Mouse (Mus musculus) kidney, embryonic 14.5 days (tissue): ENCODE measurements at regions not wholly inside any gene's neighbourhood (a gene's known extent, or its start where the extent isn't known, plus 50 kb on each side); places are given as distances from the start of the nearest gene placed in this dataset.
A peak's percentile ranks its signal among the peaks of the same experiment; 100 is the strongest.

Experiments used
- ATAC-seq: fragments of 200-750 bp; cut with Nextera tagmentation; 2 replicates; pipeline ENCODE4 v1.8.0; 2017; ENCODE audit warnings: moderate number of reproducible peaks, mild to moderate bottlenecking, moderate TSS enrichment, moderate library complexity; ENCODE audit not compliant: low FRiP score, low TSS enrichment
- H3K27ac ChIP-seq: fragments of 300-500 bp; sonication (generic); 2 replicates; pipeline ENCODE4 v1.5.1; 2014; ENCODE audit warnings: low read depth, mild to moderate bottlenecking, low read length, moderate library complexity, mixed read lengths
- H3K27me3 ChIP-seq: fragments of 300-500 bp; sonication (generic); 2 replicates; pipeline ENCODE4 v1.6.1; 2014; ENCODE audit warnings: mild to moderate bottlenecking, low read length; ENCODE audit not compliant: control insufficient read depth, insufficient read depth
- H3K36me3 ChIP-seq: fragments of 300-500 bp; sonication (generic); 2 replicates; pipeline ENCODE4 v1.6.1; 2014; ENCODE audit warnings: low read length, mixed read lengths; ENCODE audit not compliant: control insufficient read depth, insufficient read depth
- H3K4me1 ChIP-seq: fragments of 300-500 bp; sonication (generic); 2 replicates; pipeline ENCODE4 v1.6.1; 2014; ENCODE audit warnings: low read length, mixed read lengths; ENCODE audit not compliant: control insufficient read depth, insufficient read depth
- H3K4me2 ChIP-seq: fragments of 300-500 bp; sonication (generic); replicated peaks from 2 replicates; pipeline ENCODE4 v1.6.1; 2014; ENCODE audit warnings: low read depth, mild to moderate bottlenecking, low read length
- H3K4me3 ChIP-seq: fragments of 300-500 bp; sonication (generic); 2 replicates; pipeline ENCODE4 v1.5.1; 2014; ENCODE audit warnings: mild to moderate bottlenecking, low read length
- H3K9ac ChIP-seq: fragments of 300-500 bp; sonication (generic); 2 replicates; pipeline ENCODE4 v1.6.1; 2014; ENCODE audit warnings: low read depth, mild to moderate bottlenecking, low read length, moderate library complexity
- H3K9me3 ChIP-seq: fragments of 300-500 bp; sonication (generic); 2 replicates; pipeline ENCODE4 v1.6.1; 2016; ENCODE audit warnings: low read length; ENCODE audit not compliant: control insufficient read depth
- WGBS: fragments of 180-500 bp; shearing (Covaris S2); extraction: QIAGEN DNeasy Blood & Tissue Kit; methylation state at CpG from one replicate; pipeline ENCODE4 v1.1.7; 2014; 5-methylcytosine and 5-hydroxymethylcytosine counted together

GRCm38 (mm10) chr9:27701559-27701958 lies 89.0 kb upstream of the Opcml start:
- Histone ChIP-seq H3K4me1 (no peaks in the 10 kb centered on the region), H3K9ac (no peak overlapping the region), H3K4me3 (no peak overlapping the region), H3K4me2 (no peak overlapping the region), H3K27me3 (no peaks in the 10 kb centered on the region), H3K27ac (no peak overlapping the region), H3K9me3 (no peaks in the 10 kb centered on the region), H3K36me3 (no peaks in the 10 kb centered on the region)
- 57% methylated on average over 9 of the region's 9 CpGs for WGBS
- no peak for ATAC-seq

GRCm38 (mm10) chr9:27702140-27702539 lies 88.4 kb upstream of the Opcml start:
- Histone ChIP-seq H3K9ac (no peak overlapping the region), H3K9me3 (no peaks in the 10 kb centered on the region), H3K4me3 (no peak overlapping the region), H3K27me3 (no peaks in the 10 kb centered on the region), H3K27ac (no peak overlapping the region), H3K36me3 (no peaks in the 10 kb centered on the region), H3K4me1 (no peaks in the 10 kb centered on the region), H3K4me2 (no peak overlapping the region)
- ATAC-seq: no peak
- 69% methylated on average over 3 of the region's 3 CpGs for WGBS

- WGBS: 86% methylated on average over 5 of the region's 5 CpGs
- no peaks in the 10 kb centered on the region for H3K4me1 ChIP-seq
- H3K4me3 ChIP-seq: no peak overlapping the region
- no peak overlapping the region for H3K9ac ChIP-seq
- ATAC-seq: no peak
- H3K36me3 ChIP-seq: no peaks in the 10 kb centered on the region
- H3K27ac ChIP-seq: no peak overlapping the region
- H3K27me3 ChIP-seq: no peaks in the 10 kb centered on the region
- H3K4me2 ChIP-seq: no peak overlapping the region
- H3K9me3 ChIP-seq: no peaks in the 10 kb centered on the region
Measured at GRCm38 (mm10) chr9:27704001-27704400, 86.6 kb upstream of the Opcml start.

GRCm38 (mm10) chr9:27723840-27724408 lies 66.7 kb upstream of the Opcml start:
- WGBS: 72% methylated on average over 2 of the region's 2 CpGs
- Histone ChIP-seq H3K36me3 (no peaks in the 10 kb centered on the region), H3K9me3 (no peaks in the 10 kb centered on the region), H3K27me3 (no peaks in the 10 kb centered on the region), H3K9ac (no peak overlapping the region), H3K4me3 (no peak overlapping the region), H3K4me2 (no peak overlapping the region), H3K27ac (no peak overlapping the region), H3K4me1 (no peaks in the 10 kb centered on the region)
- no peak for ATAC-seq

- 70% methylated on average over 2 of the region's 2 CpGs for WGBS
- H3K36me3 ChIP-seq: no peaks in the 10 kb centered on the region
- no peak overlapping the region for H3K4me2 ChIP-seq
- no peaks in the 10 kb centered on the region for H3K27me3 ChIP-seq
- H3K9ac ChIP-seq: no peak overlapping the region
- no peaks in the 10 kb centered on the region for H3K4me1 ChIP-seq
- no peak overlapping the region for H3K27ac ChIP-seq
- no peaks in the 10 kb centered on the region for H3K9me3 ChIP-seq
- no peak for ATAC-seq
- H3K4me3 ChIP-seq: no peak overlapping the region
Measured at GRCm38 (mm10) chr9:27724576-27724975, 66.0 kb upstream of the Opcml start.

GRCm38 (mm10) chr9:27728652-27729557 lies 61.7 kb upstream of the Opcml start:
- H3K36me3 ChIP-seq: no peaks in the 10 kb centered on the region
- no peaks in the 10 kb centered on the region for H3K9me3 ChIP-seq
- no peak overlapping the region for H3K4me3 ChIP-seq
- H3K4me2 ChIP-seq: peak overlapping the region; percentile 25
- 9% methylated on average over 12 of the region's 13 CpGs for WGBS
- H3K9ac ChIP-seq: no peak overlapping the region
- peak; percentile 60; the same call in 1 of the 2 replicates for ATAC-seq
- no peaks in the 10 kb centered on the region for H3K27me3 ChIP-seq
- H3K4me1 ChIP-seq: no peaks in the 10 kb centered on the region
- H3K27ac ChIP-seq: no peak overlapping the region

- 82% methylated on average over 1 of the region's 1 CpGs for WGBS
- no peak for ATAC-seq
Measured at GRCm38 (mm10) chr9:27729558-27729889, 61.1 kb upstream of the Opcml start.

GRCm38 (mm10) chr9:27739287-27739686 lies 51.3 kb upstream of the Opcml start:
- no peak overlapping the region for H3K4me3 ChIP-seq
- H3K4me1 ChIP-seq: no peaks in the 10 kb centered on the region
- WGBS: 31% methylated on average over 3 of the region's 3 CpGs
- no peak overlapping the region for H3K27ac ChIP-seq
- H3K36me3 ChIP-seq: no peaks in the 10 kb centered on the region
- ATAC-seq: no peak
- no peak overlapping the region for H3K4me2 ChIP-seq
- no peaks in the 10 kb centered on the region for H3K9me3 ChIP-seq
- no peak overlapping the region for H3K9ac ChIP-seq
- no peaks in the 10 kb centered on the region for H3K27me3 ChIP-seq

More at GRCm38 (mm10) chr9:27729558-27729889, 61.1 kb upstream of the Opcml start:
- Histone ChIP-seq H3K27ac (no peak overlapping the region), H3K4me2 (no peak overlapping the region), H3K36me3 (no peaks in the 10 kb centered on the region), H3K9ac (no peak overlapping the region), H3K4me3 (no peak overlapping the region), H3K4me1 (no peaks in the 10 kb centered on the region), H3K9me3 (no peaks in the 10 kb centered on the region), H3K27me3 (no peaks in the 10 kb centered on the region)
